Mouse (Mus musculus) olfactory bulb, adult 2 months (tissue): ENCODE measurements at regions not wholly inside any gene's neighbourhood (a gene's known extent, or its start where the extent isn't known, plus 50 kb on each side); places are given as distances from the start of the nearest gene placed in this dataset.

Experiments
- H3K27ac ChIP-seq: fragments of 200-500 bp; 2 replicates; pipeline ENCODE4 v1.5.1; 2012; ENCODE audit warnings: low read depth, low read length; ENCODE audit not compliant: insufficient read depth
- H3K4me1 ChIP-seq: fragments of 200-500 bp; 2 replicates; pipeline ENCODE4 v1.6.1; 2012; ENCODE audit warnings: low read length; ENCODE audit not compliant: control insufficient read depth, insufficient read depth
- H3K4me3 ChIP-seq: fragments of 200-500 bp; 2 replicates; pipeline ENCODE4 v1.5.1; 2012; ENCODE audit warnings: mild to moderate bottlenecking, low read depth, low read length, moderate library complexity; ENCODE audit not compliant: insufficient read depth
- CTCF ChIP-seq: fragments of 200-500 bp; IDR thresholded peaks from 2 replicates; pipeline ENCODE4 v1.5.1; 2012; ENCODE audit warnings: low read depth, mild to moderate bottlenecking, low read length, moderate library complexity; ENCODE audit not compliant: insufficient read depth
- POLR2A ChIP-seq: fragments of 200-500 bp; IDR thresholded peaks from 2 replicates; pipeline ENCODE4 v1.6.1; 2012; ENCODE audit warnings: mild to moderate bottlenecking, low read depth, low read length, moderate library complexity; ENCODE audit not compliant: insufficient read depth
- WGBS: fragments of 180-500 bp; shearing (Covaris S2); methylation state at CpG from one replicate; pipeline ENCODE4 v1.1.7; 2018; 5-methylcytosine and 5-hydroxymethylcytosine counted together

GRCm38 (mm10) chr1:184550491-184550890 lies 181.9 kb downstream of the Hlx start:
- 89% methylated on average over 2 of the region's 2 CpGs for WGBS
- TF ChIP-seq CTCF (no peak), POLR2A (no peak)
- Histone ChIP-seq H3K4me1 (no peaks in the 10 kb centered on the region), H3K4me3 (no peak overlapping the region), H3K27ac (no peak overlapping the region)

- no peak for TF ChIP-seq CTCF
- TF ChIP-seq POLR2A = no peak
- Histone ChIP-seq H3K27ac (no peak overlapping the region), H3K4me1 (no peaks in the 10 kb centered on the region), H3K4me3 (no peak overlapping the region)
- WGBS = 91% methylated on average over 15 of the region's 15 CpGs
These were observed 184.7 kb downstream of the Hlx start for GRCm38 (mm10) chr1:184547650-184548235.

- 92% methylated on average over 5 of the region's 5 CpGs for WGBS
- Histone ChIP-seq H3K27ac (no peak overlapping the region), H3K4me1 (no peaks in the 10 kb centered on the region), H3K4me3 (no peak overlapping the region)
- TF ChIP-seq CTCF = no peak
- no peak for TF ChIP-seq POLR2A
These were observed 186.2 kb downstream of the Hlx start for GRCm38 (mm10) chr1:184546140-184546661.

- H3K4me3 ChIP-seq = no peak overlapping the region
- WGBS = 77% methylated on average over 4 of the region's 4 CpGs
- TF ChIP-seq CTCF (no peak), POLR2A (no peak)
- H3K27ac ChIP-seq = no peak overlapping the region
- H3K4me1 ChIP-seq = no peaks in the 10 kb centered on the region
These were observed 187.3 kb downstream of the Hlx start for GRCm38 (mm10) chr1:184545111-184545510.

GRCm38 (mm10) chr1:184542321-184543115 lies 189.9 kb downstream of the Hlx start:
- no peak overlapping the region for H3K27ac ChIP-seq
- no peak overlapping the region for H3K4me3 ChIP-seq
- TF ChIP-seq CTCF = no peak
- TF ChIP-seq POLR2A = no peak
- no peaks in the 10 kb centered on the region for H3K4me1 ChIP-seq
- 84% methylated on average over 11 of the region's 11 CpGs for WGBS

GRCm38 (mm10) chr1:184539818-184540217 lies 192.6 kb downstream of the Hlx start:
- WGBS = 90% methylated on average over 7 of the region's 7 CpGs

GRCm38 (mm10) chr1:184536311-184537200 lies 195.9 kb downstream of the Hlx start:
- 92% methylated on average over 11 of the region's 11 CpGs for WGBS
- Histone ChIP-seq H3K4me1 (no peaks in the 10 kb centered on the region), H3K4me3 (no peak overlapping the region), H3K27ac (no peak overlapping the region)
- no peak for TF ChIP-seq POLR2A
- TF ChIP-seq CTCF = no peak

More at GRCm38 (mm10) chr1:184539818-184540217, 192.6 kb downstream of the Hlx start:
- H3K4me3 ChIP-seq = no peak overlapping the region
- no peak overlapping the region for H3K27ac ChIP-seq
- no peak for TF ChIP-seq POLR2A
- no peaks in the 10 kb centered on the region for H3K4me1 ChIP-seq

GRCm38 (mm10) chr1:184535691-184536090 lies 196.7 kb downstream of the Hlx start:
- Histone ChIP-seq H3K4me1 (peaks cover 3% of the 10 kb centered on the region; the same call in 1 of the 2 replicates), H3K4me3 (no peak overlapping the region), H3K27ac (no peak overlapping the region)
- 93% methylated on average over 3 of the region's 3 CpGs for WGBS
- TF ChIP-seq CTCF (no peak), POLR2A (no peak)

- Histone ChIP-seq H3K27ac (no peak overlapping the region), H3K4me3 (no peak overlapping the region), H3K4me1 (peaks cover 4% of the 10 kb centered on the region; the same call in 1 of the 2 replicates)
- TF ChIP-seq CTCF (no peak), POLR2A (no peak)
- WGBS = 95% methylated on average over 4 of the region's 4 CpGs
These were observed 197.9 kb downstream of the Hlx start for GRCm38 (mm10) chr1:184534511-184534910.
